Mouse (Mus musculus) ovary, postnatal 10 days (tissue): Measurements from ENCODE around the gene Armcx5.
"Not testable (repeated sequence)": the region's sequence is repeated elsewhere in the genome, so short reads cannot be mapped to it uniquely, and the experiment has no call there.

Experiments
- DNase-seq: peaks from one replicate; pipeline ENCODE4 v3.0.0; 2022; ENCODE audit warnings: low spot score

Armcx5 gene

GRCm38 (mm10) chrX:135742304-135743055, at the start of gene Armcx5, which contains the start of gene Gprasp1:
TSS of gene Armcx5 (plus strand) at chrX:135742733.
TSS of gene Gprasp1 (plus strand) at chrX:135742733.
- peak; percentile 55 for DNase-seq

- DNase-seq, result no peak
Observed at GRCm38 (mm10) chrX:135693633-135694032, 48.9 kb upstream of the Armcx5 start, which contains the start of gene Tcp11x2. TSS of gene Tcp11x2 (minus strand) at chrX:135693790.

GRCm38 (mm10) chrX:135703111-135703510, 39.4 kb upstream of the Armcx5 start:
- no peak for DNase-seq

- no peak for DNase-seq
Observed at GRCm38 (mm10) chrX:135704349-135704748, 38.2 kb upstream of the Armcx5 start.

- DNase-seq, result no peak
Observed at GRCm38 (mm10) chrX:135712845-135713244, 29.7 kb upstream of the Armcx5 start.

- DNase-seq, result no peak
Observed at GRCm38 (mm10) chrX:135725161-135725560, 17.4 kb upstream of the Armcx5 start, which contains the start of gene Tmsb15a. TSS of gene Tmsb15a (minus strand) at chrX:135725261.

GRCm38 (mm10) chrX:135738730-135739520, 3.6 kb upstream of the Armcx5 start:
- no peak for DNase-seq

- DNase-seq, result no peak
Observed at GRCm38 (mm10) chrX:135743056-135743355, 473 bp downstream of the Armcx5 start.

GRCm38 (mm10) chrX:135745376-135745775, 2.8 kb downstream of the Armcx5 start:
- not testable (repeated sequence) for DNase-seq

GRCm38 (mm10) chrX:135752832-135753231, 10.3 kb downstream of the Armcx5 start:
- DNase-seq, result peak; percentile 44

GRCm38 (mm10) chrX:135761707-135762106, 19.2 kb downstream of the Armcx5 start:
- no peak for DNase-seq

GRCm38 (mm10) chrX:135768043-135768548, 25.6 kb downstream of the Armcx5 start:
- no peak for DNase-seq

GRCm38 (mm10) chrX:135768565-135768964, 26.0 kb downstream of the Armcx5 start:
- no peak for DNase-seq

- DNase-seq, result no peak
Observed at GRCm38 (mm10) chrX:135791536-135791935, 49.0 kb downstream of the Armcx5 start.

GRCm38 (mm10) chrX:135792326-135792725, 49.8 kb downstream of the Armcx5 start:
- no peak for DNase-seq

- DNase-seq, result peak; percentile 31
Observed at GRCm38 (mm10) chrX:135795591-135796304, 53.2 kb downstream of the Armcx5 start.

- DNase-seq, result not testable (repeated sequence)
Observed at GRCm38 (mm10) chrX:135796305-135797211, 54.0 kb downstream of the Armcx5 start.
